Mouse (Mus musculus): Measurements from ENCODE around the gene Rpn1. TPM values are rescaled to one million over a fixed set of nuclear protein-coding genes. Genes with fewer than 3 reads are reported as not detected.

Rpn1 gene
- polyA plus RNA-seq, 1 experiment from 2014 or later, result 274 TPM

GRCm38 (mm10) chr6:88060602-88061001 is 23.7 kb upstream of the Rpn1 start:
- Histone ChIP-seq H3K9me3 (ENCODE audit: control insufficient read depth, low read length) (no peaks in the 10 kb centered on the region), H3K27me3 (ENCODE audit: control insufficient read depth, insufficient read depth, low read length) (no peaks in the 10 kb centered on the region), H3K4me2 (ENCODE audit: low read depth, low read length, severe bottlenecking) (no peak overlapping the region), H3K36me3 (ENCODE audit: control insufficient read depth, insufficient read depth, low read length) (no peaks in the 10 kb centered on the region), H3K27ac (ENCODE audit: low read depth, low read length) (no peak overlapping the region), H3K4me3 (ENCODE audit: low read depth, low read length) (no peak overlapping the region), H3K9ac (ENCODE audit: low read length) (no peak overlapping the region), H3K4me1 (replicated peaks; ENCODE audit: control insufficient read depth, insufficient read depth, low read length) (no peaks in the 10 kb centered on the region)
- ATAC-seq (replicated peaks; ENCODE audit: low FRiP score) (no peak), DNase-seq (ENCODE audit: low spot score) (no peak)
- WGBS, result 84% methylated on average over 4 of the region's 4 CpGs

- H3K9ac ChIP-seq (ENCODE audit: low read length), result no peak overlapping the region
- no peaks in the 10 kb centered on the region for H3K27me3 ChIP-seq (ENCODE audit: control insufficient read depth, insufficient read depth, low read length)
- DNase-seq (ENCODE audit: low spot score) (no peak), ATAC-seq (replicated peaks; ENCODE audit: low FRiP score) (no peak)
- WGBS, result 86% methylated on average over 4 of the region's 4 CpGs
- no peaks in the 10 kb centered on the region for H3K4me1 ChIP-seq (replicated peaks; ENCODE audit: control insufficient read depth, insufficient read depth, low read length)
- H3K36me3 ChIP-seq (ENCODE audit: control insufficient read depth, insufficient read depth, low read length), result no peaks in the 10 kb centered on the region
- no peaks in the 10 kb centered on the region for H3K9me3 ChIP-seq (ENCODE audit: control insufficient read depth, low read length)
- no peak overlapping the region for H3K4me3 ChIP-seq (ENCODE audit: low read depth, low read length)
- H3K4me2 ChIP-seq (ENCODE audit: low read depth, low read length, severe bottlenecking), result no peak overlapping the region
- H3K27ac ChIP-seq (ENCODE audit: low read depth, low read length), result no peak overlapping the region
These were observed 22.9 kb upstream of the Rpn1 start for GRCm38 (mm10) chr6:88061406-88061805.

- Histone ChIP-seq H3K36me3 (ENCODE audit: control insufficient read depth, insufficient read depth, low read length) (no peaks in the 10 kb centered on the region), H3K27ac (ENCODE audit: low read depth, low read length) (no peak overlapping the region), H3K4me3 (ENCODE audit: low read depth, low read length) (no peak overlapping the region), H3K4me1 (replicated peaks; ENCODE audit: control insufficient read depth, insufficient read depth, low read length) (no peaks in the 10 kb centered on the region), H3K9ac (ENCODE audit: low read length) (no peak overlapping the region), H3K9me3 (ENCODE audit: control insufficient read depth, low read length) (no peaks in the 10 kb centered on the region), H3K27me3 (ENCODE audit: control insufficient read depth, insufficient read depth, low read length) (no peaks in the 10 kb centered on the region), H3K4me2 (ENCODE audit: low read depth, low read length, severe bottlenecking) (no peak overlapping the region)
- ATAC-seq (replicated peaks; ENCODE audit: low FRiP score) (no peak), DNase-seq (ENCODE audit: low spot score) (no peak)
- WGBS, result 86% methylated on average over 4 of the region's 4 CpGs
These were observed 21.9 kb upstream of the Rpn1 start for GRCm38 (mm10) chr6:88062398-88062797.

- Histone ChIP-seq H3K36me3 (ENCODE audit: control insufficient read depth, insufficient read depth, low read length) (no peaks in the 10 kb centered on the region), H3K4me1 (replicated peaks; ENCODE audit: control insufficient read depth, insufficient read depth, low read length) (no peaks in the 10 kb centered on the region), H3K9ac (ENCODE audit: low read length) (no peak overlapping the region), H3K4me3 (ENCODE audit: low read depth, low read length) (no peak overlapping the region), H3K27ac (ENCODE audit: low read depth, low read length) (no peak overlapping the region), H3K4me2 (ENCODE audit: low read depth, low read length, severe bottlenecking) (no peak overlapping the region), H3K27me3 (ENCODE audit: control insufficient read depth, insufficient read depth, low read length) (no peaks in the 10 kb centered on the region), H3K9me3 (ENCODE audit: control insufficient read depth, low read length) (no peaks in the 10 kb centered on the region)
- DNase-seq (ENCODE audit: low spot score), result no peak
- no peak for ATAC-seq (replicated peaks; ENCODE audit: low FRiP score)
- WGBS, result 89% methylated on average over 3 of the region's 3 CpGs
These were observed 20.1 kb upstream of the Rpn1 start for GRCm38 (mm10) chr6:88064072-88064642.

GRCm38 (mm10) chr6:88065116-88065515 is 19.2 kb upstream of the Rpn1 start:
- no peak overlapping the region for H3K27ac ChIP-seq (ENCODE audit: low read depth, low read length)
- H3K9ac ChIP-seq (ENCODE audit: low read length), result no peak overlapping the region
- no peak for ATAC-seq (replicated peaks; ENCODE audit: low FRiP score)
- H3K4me2 ChIP-seq (ENCODE audit: low read depth, low read length, severe bottlenecking), result no peak overlapping the region
- WGBS, result 78% methylated on average over 4 of the region's 4 CpGs
- no peak for DNase-seq (ENCODE audit: low spot score)
- no peaks in the 10 kb centered on the region for H3K27me3 ChIP-seq (ENCODE audit: control insufficient read depth, insufficient read depth, low read length)
- H3K4me3 ChIP-seq (ENCODE audit: low read depth, low read length), result no peak overlapping the region
- H3K4me1 ChIP-seq (replicated peaks; ENCODE audit: control insufficient read depth, insufficient read depth, low read length), result no peaks in the 10 kb centered on the region
- H3K9me3 ChIP-seq (ENCODE audit: control insufficient read depth, low read length), result no peaks in the 10 kb centered on the region
- H3K36me3 ChIP-seq (ENCODE audit: control insufficient read depth, insufficient read depth, low read length), result no peaks in the 10 kb centered on the region

- H3K27me3 ChIP-seq (ENCODE audit: control insufficient read depth, insufficient read depth, low read length), result no peaks in the 10 kb centered on the region
- no peak overlapping the region for H3K4me3 ChIP-seq (ENCODE audit: low read depth, low read length)
- H3K27ac ChIP-seq (ENCODE audit: low read depth, low read length), result no peak overlapping the region
- H3K9me3 ChIP-seq (ENCODE audit: control insufficient read depth, low read length), result no peaks in the 10 kb centered on the region
- no peaks in the 10 kb centered on the region for H3K4me1 ChIP-seq (replicated peaks; ENCODE audit: control insufficient read depth, insufficient read depth, low read length)
- 68% methylated on average over 3 of the region's 3 CpGs for WGBS
- H3K36me3 ChIP-seq (ENCODE audit: control insufficient read depth, insufficient read depth, low read length), result no peaks in the 10 kb centered on the region
- DNase-seq (ENCODE audit: low spot score) (no peak), ATAC-seq (replicated peaks; ENCODE audit: low FRiP score) (no peak)
- no peak overlapping the region for H3K4me2 ChIP-seq (ENCODE audit: low read depth, low read length, severe bottlenecking)
- no peak overlapping the region for H3K9ac ChIP-seq (ENCODE audit: low read length)
These were observed 18.3 kb upstream of the Rpn1 start for GRCm38 (mm10) chr6:88065968-88066367.

- Histone ChIP-seq H3K27me3 (ENCODE audit: control insufficient read depth, insufficient read depth, low read length) (no peaks in the 10 kb centered on the region), H3K36me3 (ENCODE audit: control insufficient read depth, insufficient read depth, low read length) (no peaks in the 10 kb centered on the region), H3K9ac (ENCODE audit: low read length) (no peak overlapping the region), H3K4me3 (ENCODE audit: low read depth, low read length) (no peak overlapping the region), H3K4me1 (replicated peaks; ENCODE audit: control insufficient read depth, insufficient read depth, low read length) (no peaks in the 10 kb centered on the region), H3K4me2 (ENCODE audit: low read depth, low read length, severe bottlenecking) (no peak overlapping the region), H3K27ac (ENCODE audit: low read depth, low read length) (no peak overlapping the region), H3K9me3 (ENCODE audit: control insufficient read depth, low read length) (no peaks in the 10 kb centered on the region)
- ATAC-seq (replicated peaks; ENCODE audit: low FRiP score) (no peak), DNase-seq (ENCODE audit: low spot score) (no peak)
- 64% methylated on average over 3 of the region's 3 CpGs for WGBS
These were observed 16.6 kb upstream of the Rpn1 start for GRCm38 (mm10) chr6:88067722-88068121.

- Histone ChIP-seq H3K27ac (ENCODE audit: low read depth, low read length) (no peak overlapping the region), H3K4me3 (ENCODE audit: low read depth, low read length) (no peak overlapping the region), H3K36me3 (ENCODE audit: control insufficient read depth, insufficient read depth, low read length) (no peaks in the 10 kb centered on the region), H3K9ac (ENCODE audit: low read length) (no peak overlapping the region), H3K4me1 (replicated peaks; ENCODE audit: control insufficient read depth, insufficient read depth, low read length) (no peaks in the 10 kb centered on the region), H3K9me3 (ENCODE audit: control insufficient read depth, low read length) (no peaks in the 10 kb centered on the region), H3K27me3 (ENCODE audit: control insufficient read depth, insufficient read depth, low read length) (no peaks in the 10 kb centered on the region), H3K4me2 (ENCODE audit: low read depth, low read length, severe bottlenecking) (no peak overlapping the region)
- ATAC-seq (replicated peaks; ENCODE audit: low FRiP score) (no peak), DNase-seq (ENCODE audit: low spot score) (no peak)
- 87% methylated on average over 1 of the region's 1 CpGs for WGBS
These were observed 15.5 kb upstream of the Rpn1 start for GRCm38 (mm10) chr6:88068739-88069138.

- no peak for DNase-seq (ENCODE audit: low spot score)
- Histone ChIP-seq H3K9me3 (ENCODE audit: control insufficient read depth, low read length) (no peaks in the 10 kb centered on the region), H3K27me3 (ENCODE audit: control insufficient read depth, insufficient read depth, low read length) (no peaks in the 10 kb centered on the region), H3K9ac (ENCODE audit: low read length) (no peak overlapping the region), H3K4me1 (replicated peaks; ENCODE audit: control insufficient read depth, insufficient read depth, low read length) (no peaks in the 10 kb centered on the region), H3K4me3 (ENCODE audit: low read depth, low read length) (no peak overlapping the region), H3K27ac (ENCODE audit: low read depth, low read length) (no peak overlapping the region), H3K4me2 (ENCODE audit: low read depth, low read length, severe bottlenecking) (no peak overlapping the region), H3K36me3 (ENCODE audit: control insufficient read depth, insufficient read depth, low read length) (no peaks in the 10 kb centered on the region)
- ATAC-seq (replicated peaks; ENCODE audit: low FRiP score), result no peak
- WGBS, result 81% methylated on average over 6 of the region's 6 CpGs
These were observed 13.8 kb upstream of the Rpn1 start for GRCm38 (mm10) chr6:88070468-88070867.
